Mouse (Mus musculus): ENCODE results near the gene Eapp. TPM values are rescaled to one million over a fixed set of nuclear protein-coding genes. Genes with fewer than 3 reads are reported as not detected.
A peak's percentile ranks its signal among the peaks of the same experiment; 100 is the strongest.
"Not testable (repeated sequence)": the region's sequence is repeated elsewhere in the genome, so short reads cannot be mapped to it uniquely, and the experiment has no call there.

The Eapp gene
- polyA plus RNA-seq, 1 experiment from 2014 or later, result 60.8 TPM

- no peak overlapping the region for H3K4me2 ChIP-seq (replicated peaks; ENCODE audit: low read depth, low read length)
- H3K9ac ChIP-seq (replicated peaks; ENCODE audit: low read length), result no peak overlapping the region
- H3K4me3 ChIP-seq (ENCODE audit: low read length), result no peak overlapping the region
- 92% methylated on average over 9 of the region's 9 CpGs for WGBS
- no peaks in the 10 kb centered on the region for H3K27me3 ChIP-seq (ENCODE audit: insufficient read depth, low read length)
- H3K4me1 ChIP-seq (ENCODE audit: insufficient read depth, low read length), result no peaks in the 10 kb centered on the region
- ATAC-seq (ENCODE audit: low FRiP score, low TSS enrichment), result no peak
- peaks cover 44% of the 10 kb centered on the region for H3K36me3 ChIP-seq (ENCODE audit: insufficient read depth, low read length)
- H3K9me3 ChIP-seq (ENCODE audit: low read length), result no peaks in the 10 kb centered on the region
- no peak overlapping the region for H3K27ac ChIP-seq (ENCODE audit: low read length)
Measured at GRCm38 (mm10) chr12:54676709-54677108, 19.0 kb downstream of the Eapp start.

DNA sequence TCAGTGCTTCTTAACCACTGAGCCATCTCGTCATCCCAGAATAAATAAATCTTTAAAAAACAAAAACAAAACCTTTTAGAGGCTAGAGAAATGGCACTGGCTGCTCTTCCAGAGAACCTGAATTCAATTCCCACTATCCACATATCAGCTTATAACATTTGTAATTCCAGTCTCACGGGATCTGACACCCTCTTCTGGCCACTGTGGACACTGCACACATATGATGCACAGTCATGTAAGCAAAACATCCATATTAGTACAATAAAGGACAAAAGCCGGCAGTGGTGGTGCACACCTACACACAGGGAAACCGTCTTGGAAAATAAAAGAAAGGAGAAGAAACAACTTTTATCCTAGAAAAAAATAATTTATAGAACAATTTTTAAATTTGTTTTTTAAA is 20.3 kb downstream of the Eapp start:
- WGBS, result 98% methylated on average over 4 of the region's 4 CpGs
- Histone ChIP-seq H3K27me3 (ENCODE audit: insufficient read depth, low read length) (no peaks in the 10 kb centered on the region), H3K4me1 (ENCODE audit: insufficient read depth, low read length) (no peaks in the 10 kb centered on the region), H3K4me3 (ENCODE audit: low read length) (no peak overlapping the region), H3K9ac (replicated peaks; ENCODE audit: low read length) (no peak overlapping the region), H3K36me3 (ENCODE audit: insufficient read depth, low read length) (peaks cover 44% of the 10 kb centered on the region), H3K4me2 (replicated peaks; ENCODE audit: low read depth, low read length) (no peak overlapping the region), H3K27ac (ENCODE audit: low read length) (no peak overlapping the region), H3K9me3 (ENCODE audit: low read length) (no peaks in the 10 kb centered on the region)
- ATAC-seq (ENCODE audit: low FRiP score, low TSS enrichment), result no peak

DNA sequence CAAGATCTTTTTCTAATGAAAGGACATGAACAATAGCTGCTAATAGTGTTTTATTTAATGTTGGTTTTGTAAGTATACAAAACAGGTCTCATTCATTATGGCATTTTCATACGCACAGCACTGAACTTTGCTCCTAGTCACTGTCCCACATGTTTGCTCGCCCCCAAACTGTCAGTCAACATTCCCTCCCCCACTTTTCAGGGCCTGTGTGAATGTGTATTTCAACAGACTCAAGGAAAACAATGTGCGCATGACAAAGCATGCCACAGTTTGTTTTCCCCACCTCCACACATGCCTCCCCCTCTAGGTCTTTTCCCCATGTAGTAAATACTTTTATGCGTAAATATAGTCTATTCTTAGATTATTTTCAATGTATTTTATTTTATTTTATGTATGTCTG is 24.4 kb downstream of the Eapp start:
- 0 out of 2 replicates have a peak, but pooled peaks cover 3% of the 10 kb centered on the region for H3K4me1 ChIP-seq (ENCODE audit: insufficient read depth, low read length)
- WGBS, result 76% methylated on average over 4 of the region's 4 CpGs
- no peaks in the 10 kb centered on the region for H3K9me3 ChIP-seq (ENCODE audit: low read length)
- H3K36me3 ChIP-seq (ENCODE audit: insufficient read depth, low read length), result peaks cover 26% of the 10 kb centered on the region
- no peak overlapping the region for H3K4me2 ChIP-seq (replicated peaks; ENCODE audit: low read depth, low read length)
- no peaks in the 10 kb centered on the region for H3K27me3 ChIP-seq (ENCODE audit: insufficient read depth, low read length)
- no peak for ATAC-seq (ENCODE audit: low FRiP score, low TSS enrichment)
- no peak overlapping the region for H3K27ac ChIP-seq (ENCODE audit: low read length)
- H3K4me3 ChIP-seq (ENCODE audit: low read length), result no peak overlapping the region
- H3K9ac ChIP-seq (replicated peaks; ENCODE audit: low read length), result no peak overlapping the region

DNA sequence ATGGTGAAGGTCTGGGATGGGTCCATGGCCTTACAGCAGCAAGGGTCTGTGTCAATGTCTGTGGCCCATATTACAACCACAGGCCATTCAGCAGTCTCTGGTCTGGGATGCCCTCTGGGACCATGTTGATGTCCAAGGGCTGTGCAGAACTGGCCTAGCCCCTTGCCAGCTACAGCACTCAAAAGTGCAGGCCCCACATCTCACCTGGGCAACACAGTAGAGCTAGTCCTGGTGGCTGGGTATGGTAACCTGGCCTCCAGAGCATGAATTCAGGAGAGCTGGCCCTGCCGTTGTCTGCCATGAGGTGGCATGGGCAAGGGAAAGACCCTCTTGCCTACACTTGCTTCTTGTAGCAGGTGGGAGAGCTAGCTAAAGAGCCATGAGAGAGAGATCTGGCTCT is 27.6 kb downstream of the Eapp start:
- Histone ChIP-seq H3K9ac (replicated peaks; ENCODE audit: low read length) (no peak overlapping the region), H3K4me2 (replicated peaks; ENCODE audit: low read depth, low read length) (no peak overlapping the region), H3K9me3 (ENCODE audit: low read length) (no peaks in the 10 kb centered on the region), H3K27ac (ENCODE audit: low read length) (no peak overlapping the region), H3K27me3 (ENCODE audit: insufficient read depth, low read length) (no peaks in the 10 kb centered on the region), H3K4me3 (ENCODE audit: low read length) (no peak overlapping the region), H3K4me1 (ENCODE audit: insufficient read depth, low read length) (0 out of 2 replicates have a peak, but pooled peaks cover 4% of the 10 kb centered on the region), H3K36me3 (ENCODE audit: insufficient read depth, low read length) (peaks cover 9% of the 10 kb centered on the region)
- ATAC-seq (ENCODE audit: low FRiP score, low TSS enrichment), result no peak
- 100% methylated on average over 1 of the region's 1 CpGs for WGBS

DNA sequence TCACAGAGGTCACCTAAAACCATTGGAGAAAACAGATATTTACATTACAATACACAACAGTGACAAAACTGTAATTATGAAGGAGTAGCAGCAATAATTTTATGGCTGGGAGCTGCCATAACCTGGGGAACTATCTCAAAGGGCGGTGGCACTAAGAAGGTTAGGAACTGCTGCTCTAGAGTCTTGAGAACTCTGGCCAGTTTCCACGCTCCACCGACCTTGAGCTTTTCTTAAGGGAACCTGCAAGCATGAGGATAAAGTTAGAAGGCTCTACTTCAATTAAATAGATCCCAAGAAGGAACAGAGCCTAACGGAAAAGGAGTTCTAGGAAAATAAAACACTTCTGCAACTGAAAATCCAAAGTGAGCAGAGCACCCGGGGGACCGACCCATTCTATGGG is 30.2 kb downstream of the Eapp start:
- 70% methylated on average over 6 of the region's 6 CpGs for WGBS
- Histone ChIP-seq H3K27me3 (ENCODE audit: insufficient read depth, low read length) (no peaks in the 10 kb centered on the region), H3K4me2 (replicated peaks; ENCODE audit: low read depth, low read length) (no peak overlapping the region), H3K9me3 (ENCODE audit: low read length) (no peaks in the 10 kb centered on the region), H3K4me1 (ENCODE audit: insufficient read depth, low read length) (0 out of 2 replicates have a peak, but pooled peaks cover 4% of the 10 kb centered on the region), H3K4me3 (ENCODE audit: low read length) (no peak overlapping the region), H3K9ac (replicated peaks; ENCODE audit: low read length) (no peak overlapping the region), H3K36me3 (ENCODE audit: insufficient read depth, low read length) (no peaks in the 10 kb centered on the region), H3K27ac (ENCODE audit: low read length) (no peak overlapping the region)
- no peak for ATAC-seq (ENCODE audit: low FRiP score, low TSS enrichment)

GRCm38 (mm10) chr12:54661470-54661869 is 34.2 kb downstream of the Eapp start:
- not testable (repeated sequence) for H3K9me3 ChIP-seq (ENCODE audit: low read length); H3K27me3 ChIP-seq (ENCODE audit: insufficient read depth, low read length); H3K4me2 ChIP-seq (replicated peaks; ENCODE audit: low read depth, low read length); H3K4me1 ChIP-seq (ENCODE audit: insufficient read depth, low read length); H3K27ac ChIP-seq (ENCODE audit: low read length); ATAC-seq (ENCODE audit: low FRiP score, low TSS enrichment); H3K4me3 ChIP-seq (ENCODE audit: low read length); H3K9ac ChIP-seq (replicated peaks; ENCODE audit: low read length); H3K36me3 ChIP-seq (ENCODE audit: insufficient read depth, low read length)
- WGBS, result 65% methylated on average over 5 of the region's 5 CpGs

- ATAC-seq (ENCODE audit: low FRiP score, low TSS enrichment), result no peak
- Histone ChIP-seq H3K36me3 (ENCODE audit: insufficient read depth, low read length) (no peaks in the 10 kb centered on the region), H3K9ac (replicated peaks; ENCODE audit: low read length) (no peak overlapping the region), H3K27ac (ENCODE audit: low read length) (no peak overlapping the region), H3K4me2 (replicated peaks; ENCODE audit: low read depth, low read length) (no peak overlapping the region), H3K27me3 (ENCODE audit: insufficient read depth, low read length) (peaks cover 7% of the 10 kb centered on the region; the same call in 1 of the 2 replicates), H3K9me3 (ENCODE audit: low read length) (no peaks in the 10 kb centered on the region), H3K4me1 (ENCODE audit: insufficient read depth, low read length) (peaks cover 9% of the 10 kb centered on the region), H3K4me3 (ENCODE audit: low read length) (no peak overlapping the region)
- 76% methylated on average over 3 of the region's 3 CpGs for WGBS
Measured at GRCm38 (mm10) chr12:54659901-54660300, 35.8 kb downstream of the Eapp start.

- no peak for ATAC-seq (ENCODE audit: low FRiP score, low TSS enrichment)
- 69% methylated on average over 7 of the region's 7 CpGs for WGBS
- Histone ChIP-seq H3K4me3 (ENCODE audit: low read length) (no peak overlapping the region), H3K36me3 (ENCODE audit: insufficient read depth, low read length) (no peaks in the 10 kb centered on the region), H3K4me2 (replicated peaks; ENCODE audit: low read depth, low read length) (no peak overlapping the region), H3K9ac (replicated peaks; ENCODE audit: low read length) (no peak overlapping the region), H3K27me3 (ENCODE audit: insufficient read depth, low read length) (peaks cover 7% of the 10 kb centered on the region; the same call in 1 of the 2 replicates), H3K9me3 (ENCODE audit: low read length) (no peaks in the 10 kb centered on the region), H3K4me1 (ENCODE audit: insufficient read depth, low read length) (peaks cover 23% of the 10 kb centered on the region), H3K27ac (ENCODE audit: low read length) (no peak overlapping the region)
Measured at GRCm38 (mm10) chr12:54658425-54659092, 37.1 kb downstream of the Eapp start.

GRCm38 (mm10) chr12:54657951-54658350 is 37.7 kb downstream of the Eapp start:
- Histone ChIP-seq H3K27ac (ENCODE audit: low read length) (no peak overlapping the region), H3K9ac (replicated peaks; ENCODE audit: low read length) (no peak overlapping the region), H3K9me3 (ENCODE audit: low read length) (no peaks in the 10 kb centered on the region), H3K4me2 (replicated peaks; ENCODE audit: low read depth, low read length) (no peak overlapping the region), H3K27me3 (ENCODE audit: insufficient read depth, low read length) (peaks cover 7% of the 10 kb centered on the region; the same call in 1 of the 2 replicates), H3K4me1 (ENCODE audit: insufficient read depth, low read length) (peaks cover 27% of the 10 kb centered on the region), H3K4me3 (ENCODE audit: low read length) (no peak overlapping the region), H3K36me3 (ENCODE audit: insufficient read depth, low read length) (no peaks in the 10 kb centered on the region)
- 91% methylated on average over 5 of the region's 5 CpGs for WGBS
- no peak for ATAC-seq (ENCODE audit: low FRiP score, low TSS enrichment)

DNA sequence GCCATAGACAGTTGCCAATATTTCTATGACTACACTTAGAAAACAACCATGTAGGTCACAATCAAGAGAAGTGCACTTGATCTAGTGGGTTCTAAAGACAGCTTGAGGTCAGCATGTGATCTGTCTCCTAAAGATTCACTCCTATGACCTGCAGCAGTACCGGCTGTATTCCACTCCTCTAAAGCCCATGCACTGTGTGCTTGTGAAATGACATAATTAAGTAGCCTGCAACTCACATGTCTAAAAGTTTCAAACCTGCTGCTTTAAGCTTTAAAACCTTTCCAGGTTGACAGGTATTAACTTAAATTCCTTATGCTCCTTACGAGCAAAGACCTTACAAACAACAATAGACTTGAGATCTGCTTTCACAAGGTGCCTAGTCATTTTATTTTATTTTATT is 38.5 kb downstream of the Eapp start:
- no peak for ATAC-seq (ENCODE audit: low FRiP score, low TSS enrichment)
- peaks cover 7% of the 10 kb centered on the region; the same call in 1 of the 2 replicates for H3K27me3 ChIP-seq (ENCODE audit: insufficient read depth, low read length)
- no peak overlapping the region for H3K9ac ChIP-seq (replicated peaks; ENCODE audit: low read length)
- H3K36me3 ChIP-seq (ENCODE audit: insufficient read depth, low read length), result no peaks in the 10 kb centered on the region
- no peaks in the 10 kb centered on the region for H3K9me3 ChIP-seq (ENCODE audit: low read length)
- H3K4me1 ChIP-seq (ENCODE audit: insufficient read depth, low read length), result peaks cover 32% of the 10 kb centered on the region
- WGBS, result 52% methylated on average over 2 of the region's 2 CpGs
- no peak overlapping the region for H3K27ac ChIP-seq (ENCODE audit: low read length)
- 0 out of 2 replicates have a peak overlapping the region, but pooled peaks have one; percentile 64 for H3K4me3 ChIP-seq (ENCODE audit: low read length)
- H3K4me2 ChIP-seq (replicated peaks; ENCODE audit: low read depth, low read length), result peak overlapping the region; percentile 64; the same call in 1 of the 2 replicates
